Mouse (Mus musculus): ENCODE data around the gene Dtd1. TPM values are rescaled to one million over a fixed set of nuclear protein-coding genes. Genes with fewer than 3 reads are reported as not detected.

The Dtd1 gene
- total RNA-seq, 2 experiments from 2014 or later: 69.9 to 75.4 TPM

GRCm38 (mm10) chr2:144700608-144701007 is 100.9 kb downstream of the Dtd1 start:
- no peak overlapping the region for H3K27ac ChIP-seq
- DNase-seq (ENCODE audit: low spot score in 2 of 2): no peak
- TF ChIP-seq CTCF (conservative IDR thresholded peaks at IDR 0.05): no peak
- no peak overlapping the region for H3K4me3 ChIP-seq

GRCm38 (mm10) chr2:144701415-144702149 is 101.9 kb downstream of the Dtd1 start:
- Histone ChIP-seq H3K27ac (no peak overlapping the region), H3K4me3 (no peak overlapping the region)
- DNase-seq (ENCODE audit: low spot score in 2 of 2): no peak
- peak; percentile 57 for TF ChIP-seq CTCF (conservative IDR thresholded peaks at IDR 0.05)

GRCm38 (mm10) chr2:144709285-144709684 is 109.6 kb downstream of the Dtd1 start:
- Histone ChIP-seq H3K4me3 (no peak overlapping the region), H3K27ac (no peak overlapping the region)
- DNase-seq (ENCODE audit: low spot score in 2 of 2): no peak
- TF ChIP-seq CTCF (conservative IDR thresholded peaks at IDR 0.05): no peak

- H3K4me3 ChIP-seq: no peak overlapping the region
- DNase-seq (ENCODE audit: low spot score in 2 of 2): no peak
- no peak for TF ChIP-seq CTCF (conservative IDR thresholded peaks at IDR 0.05)
- H3K27ac ChIP-seq: no peak overlapping the region
These were observed 110.0 kb downstream of the Dtd1 start for GRCm38 (mm10) chr2:144709704-144710103.

GRCm38 (mm10) chr2:144714596-144714995 is 114.9 kb downstream of the Dtd1 start:
- no peak for TF ChIP-seq CTCF (conservative IDR thresholded peaks at IDR 0.05)
- no peak overlapping the region for H3K4me3 ChIP-seq
- DNase-seq (ENCODE audit: low spot score in 2 of 2): no peak
- no peak overlapping the region for H3K27ac ChIP-seq

GRCm38 (mm10) chr2:144715211-144715768 is 115.6 kb downstream of the Dtd1 start:
- no peak overlapping the region for H3K27ac ChIP-seq
- no peak for TF ChIP-seq CTCF (conservative IDR thresholded peaks at IDR 0.05)
- DNase-seq (ENCODE audit: low spot score in 2 of 2): no peak
- no peak overlapping the region for H3K4me3 ChIP-seq

GRCm38 (mm10) chr2:144716248-144716647 is 116.6 kb downstream of the Dtd1 start:
- no peak overlapping the region for H3K27ac ChIP-seq
- TF ChIP-seq CTCF (conservative IDR thresholded peaks at IDR 0.05): no peak

GRCm38 (mm10) chr2:144718273-144718672 is 118.6 kb downstream of the Dtd1 start:
- DNase-seq (ENCODE audit: low spot score in 2 of 2): no peak
- TF ChIP-seq CTCF (conservative IDR thresholded peaks at IDR 0.05): no peak
- H3K27ac ChIP-seq: no peak overlapping the region
- H3K4me3 ChIP-seq: no peak overlapping the region

More at GRCm38 (mm10) chr2:144716248-144716647, 116.6 kb downstream of the Dtd1 start:
- H3K4me3 ChIP-seq: no peak overlapping the region
- no peak for DNase-seq (ENCODE audit: low spot score in 2 of 2)

GRCm38 (mm10) chr2:144719294-144719693 is 119.6 kb downstream of the Dtd1 start:
- DNase-seq (ENCODE audit: low spot score in 2 of 2): no peak
- Histone ChIP-seq H3K4me3 (no peak overlapping the region), H3K27ac (no peak overlapping the region)
- TF ChIP-seq CTCF (conservative IDR thresholded peaks at IDR 0.05): no peak

- no peak overlapping the region for H3K4me3 ChIP-seq
- no peak overlapping the region for H3K27ac ChIP-seq
- DNase-seq (ENCODE audit: low spot score in 2 of 2): no peak
- no peak for TF ChIP-seq CTCF (conservative IDR thresholded peaks at IDR 0.05)
These were observed 120.0 kb downstream of the Dtd1 start for GRCm38 (mm10) chr2:144719718-144720117.

- H3K4me3 ChIP-seq: no peak overlapping the region
- TF ChIP-seq CTCF (conservative IDR thresholded peaks at IDR 0.05): no peak
- no peak for DNase-seq (ENCODE audit: low spot score in 2 of 2)
- no peak overlapping the region for H3K27ac ChIP-seq
These were observed 120.8 kb downstream of the Dtd1 start for GRCm38 (mm10) chr2:144720407-144720959.

GRCm38 (mm10) chr2:144724679-144725078 is 125.0 kb downstream of the Dtd1 start:
- DNase-seq (ENCODE audit: low spot score in 2 of 2): no peak
- no peak overlapping the region for H3K27ac ChIP-seq

GRCm38 (mm10) chr2:144727136-144727535 is 127.4 kb downstream of the Dtd1 start:
- DNase-seq (ENCODE audit: low spot score in 2 of 2): no peak
- no peak overlapping the region for H3K27ac ChIP-seq
- no peak overlapping the region for H3K4me3 ChIP-seq
- no peak for TF ChIP-seq CTCF (conservative IDR thresholded peaks at IDR 0.05)

More at GRCm38 (mm10) chr2:144724679-144725078, 125.0 kb downstream of the Dtd1 start:
- H3K4me3 ChIP-seq: no peak overlapping the region
- TF ChIP-seq CTCF (conservative IDR thresholded peaks at IDR 0.05): peak; percentile 73

- H3K4me3 ChIP-seq: no peak overlapping the region
- DNase-seq (ENCODE audit: low spot score in 2 of 2): no peak
- no peak overlapping the region for H3K27ac ChIP-seq
- no peak for TF ChIP-seq CTCF (conservative IDR thresholded peaks at IDR 0.05)
These were observed 130.1 kb downstream of the Dtd1 start for GRCm38 (mm10) chr2:144729776-144730175.

Data from layer of hippocampus, adult 2 months (tissue).